Mouse (Mus musculus) lung, embryonic 16.5 days (tissue): Measurements from ENCODE around the gene Cd164l2. TPM values are rescaled to one million over a fixed set of nuclear protein-coding genes. Genes with fewer than 3 reads are reported as not detected.
A peak's percentile ranks its signal among the peaks of the same experiment; 100 is the strongest.

ENCODE experiments used
- ATAC-seq: fragments of 200-750 bp; cut with Nextera tagmentation; 2 replicates; pipeline ENCODE4 v1.8.0; 2017; ENCODE audit warnings: low read depth, mild to moderate bottlenecking, moderate library complexity
- H3K27ac ChIP-seq: fragments of 300-500 bp; sonication (generic); 2 replicates; pipeline ENCODE4 v1.5.1; 2014; ENCODE audit warnings: mild to moderate bottlenecking, control low read depth, low read length
- H3K27me3 ChIP-seq: fragments of 300-500 bp; sonication (generic); 2 replicates; pipeline ENCODE4 v1.6.1; 2014; ENCODE audit warnings: low read depth, low read length, mixed read lengths; ENCODE audit not compliant: control insufficient read depth, insufficient read depth
- H3K36me3 ChIP-seq: fragments of 300-500 bp; sonication (generic); 2 replicates; pipeline ENCODE4 v1.6.1; 2014; ENCODE audit warnings: low read length; ENCODE audit not compliant: control insufficient read depth, insufficient read depth
- H3K4me1 ChIP-seq: fragments of 300-500 bp; sonication (generic); replicated peaks from 2 replicates; pipeline ENCODE4 v1.6.1; 2014; ENCODE audit warnings: low read length, mixed read lengths; ENCODE audit not compliant: control insufficient read depth, insufficient read depth
- H3K4me2 ChIP-seq: fragments of 300-500 bp; sonication (generic); 2 replicates; pipeline ENCODE4 v1.6.1; 2014; ENCODE audit warnings: low read depth, low read length, control low read depth
- H3K4me3 ChIP-seq: fragments of 300-500 bp; sonication (generic); 2 replicates; pipeline ENCODE4 v1.5.1; 2014; ENCODE audit warnings: mild to moderate bottlenecking, low read length, control low read depth
- H3K9ac ChIP-seq: fragments of 300-500 bp; sonication (generic); 2 replicates; pipeline ENCODE4 v1.6.1; 2014; ENCODE audit warnings: low read length, control low read depth
- H3K9me3 ChIP-seq: fragments of 300-500 bp; sonication (generic); 2 replicates; pipeline ENCODE4 v1.6.1; 2016; ENCODE audit warnings: low read length; ENCODE audit not compliant: control insufficient read depth
- WGBS: fragments of 180-500 bp; shearing (Covaris S2); extraction: QIAGEN DNeasy Blood & Tissue Kit; methylation state at CpG from one replicate; pipeline ENCODE4 v1.1.7; 2014; 5-methylcytosine and 5-hydroxymethylcytosine counted together
- polyA plus RNA-seq: library from polyadenylated mRNA; unstranded; fragments of >200 nt; fragmentation: Nextera tagmentation; extraction: Ambion mirVana; gene quantifications from 2 replicates; pipeline ENCODE4 v1.2.1, GENCODE M21; 2015

Cd164l2 gene
- polyA plus RNA-seq, 1 experiment from 2014 or later = 7.7 TPM

- Histone ChIP-seq H3K4me2 (peak overlapping the region; percentile 99), H3K27me3 (peaks cover 4% of the 10 kb centered on the region; the same call in 1 of the 2 replicates), H3K4me1 (peaks cover 18% of the 10 kb centered on the region), H3K9me3 (no peaks in the 10 kb centered on the region), H3K27ac (no peak overlapping the region), H3K9ac (no peak overlapping the region), H3K36me3 (no peaks in the 10 kb centered on the region), H3K4me3 (peak overlapping the region; percentile 66)
- WGBS = 2% methylated on average over 42 of the region's 44 CpGs
- peak; percentile 86 for ATAC-seq
Measured at GRCm38 (mm10) chr4:133212562-133213267, 784 bp downstream of the Cd164l2 start.

GRCm38 (mm10) chr4:133213268-133213590, 1.3 kb downstream of the Cd164l2 start:
- 3% methylated on average over 8 of the region's 9 CpGs for WGBS
- Histone ChIP-seq H3K4me1 (peaks cover 18% of the 10 kb centered on the region), H3K4me3 (peak overlapping the region; percentile 11), H3K36me3 (no peaks in the 10 kb centered on the region), H3K4me2 (peak overlapping the region; percentile 99), H3K9ac (no peak overlapping the region), H3K9me3 (no peaks in the 10 kb centered on the region), H3K27me3 (peaks cover 4% of the 10 kb centered on the region; the same call in 1 of the 2 replicates), H3K27ac (no peak overlapping the region)
- peak; percentile 21 for ATAC-seq

DNA sequence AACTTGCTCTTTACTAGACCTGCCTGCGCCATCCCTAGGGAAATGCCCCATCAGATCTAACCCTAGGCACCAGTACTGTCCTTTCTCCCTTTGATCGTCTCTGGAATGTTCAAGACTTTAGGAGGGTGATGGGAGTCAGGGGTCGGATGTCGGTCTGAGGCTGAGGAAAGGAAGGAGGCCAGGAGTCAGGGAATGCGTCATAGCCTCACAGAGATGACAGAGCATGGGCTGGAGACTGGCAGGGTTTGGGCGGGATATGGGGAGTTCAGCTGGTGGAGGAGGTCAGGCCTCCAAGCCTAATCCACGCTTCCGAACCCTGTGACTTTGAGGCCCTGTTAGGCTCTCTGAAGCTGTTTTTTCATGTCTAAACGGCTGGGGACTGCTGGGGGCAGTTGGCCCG, 1.7 kb downstream of the Cd164l2 start:
- H3K9me3 ChIP-seq = no peaks in the 10 kb centered on the region
- no peak overlapping the region for H3K27ac ChIP-seq
- WGBS = 12% methylated on average over 10 of the region's 10 CpGs
- H3K27me3 ChIP-seq = peaks cover 4% of the 10 kb centered on the region; the same call in 1 of the 2 replicates
- no peak overlapping the region for H3K4me3 ChIP-seq
- H3K9ac ChIP-seq = no peak overlapping the region
- peak overlapping the region; percentile 99 for H3K4me2 ChIP-seq
- no peaks in the 10 kb centered on the region for H3K36me3 ChIP-seq
- no peak for ATAC-seq
- peaks cover 18% of the 10 kb centered on the region for H3K4me1 ChIP-seq

- no peak overlapping the region for H3K4me3 ChIP-seq
- H3K27me3 ChIP-seq = peaks cover 8% of the 10 kb centered on the region; the same call in 1 of the 2 replicates
- no peak overlapping the region for H3K4me2 ChIP-seq
- WGBS = 2% methylated on average over 5 of the region's 5 CpGs
- H3K27ac ChIP-seq = no peak overlapping the region
- H3K4me1 ChIP-seq = peaks cover 11% of the 10 kb centered on the region
- no peaks in the 10 kb centered on the region for H3K9me3 ChIP-seq
- H3K9ac ChIP-seq = no peak overlapping the region
- H3K36me3 ChIP-seq = no peaks in the 10 kb centered on the region
- ATAC-seq = no peak
Measured at GRCm38 (mm10) chr4:133217641-133218040, 5.7 kb downstream of the Cd164l2 start.

DNA sequence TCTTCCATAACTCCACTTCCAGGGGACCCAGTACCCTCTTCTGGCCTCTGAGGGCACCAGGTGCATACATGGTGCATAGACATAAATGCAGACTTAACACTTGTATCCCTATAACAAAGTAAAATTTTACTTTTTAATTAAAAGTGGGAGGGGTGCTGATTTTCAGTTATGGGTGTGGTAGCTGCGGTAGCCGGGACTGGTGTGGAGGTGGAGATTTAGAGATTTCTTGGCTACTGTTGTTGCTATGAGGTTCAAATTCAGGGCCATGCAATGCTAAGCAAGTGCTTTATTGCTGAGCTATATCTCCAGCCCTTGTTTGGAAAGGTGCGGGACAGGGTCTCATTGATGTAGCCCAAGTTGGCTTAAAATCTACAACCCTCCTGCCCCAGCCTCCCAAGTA, 6.8 kb downstream of the Cd164l2 start:
- Histone ChIP-seq H3K9ac (no peak overlapping the region), H3K4me3 (no peak overlapping the region), H3K9me3 (no peaks in the 10 kb centered on the region), H3K36me3 (no peaks in the 10 kb centered on the region), H3K4me1 (peaks cover 2% of the 10 kb centered on the region), H3K4me2 (no peak overlapping the region), H3K27me3 (peaks cover 8% of the 10 kb centered on the region; the same call in 1 of the 2 replicates), H3K27ac (no peak overlapping the region)
- WGBS = 84% methylated on average over 3 of the region's 3 CpGs
- ATAC-seq = no peak

DNA sequence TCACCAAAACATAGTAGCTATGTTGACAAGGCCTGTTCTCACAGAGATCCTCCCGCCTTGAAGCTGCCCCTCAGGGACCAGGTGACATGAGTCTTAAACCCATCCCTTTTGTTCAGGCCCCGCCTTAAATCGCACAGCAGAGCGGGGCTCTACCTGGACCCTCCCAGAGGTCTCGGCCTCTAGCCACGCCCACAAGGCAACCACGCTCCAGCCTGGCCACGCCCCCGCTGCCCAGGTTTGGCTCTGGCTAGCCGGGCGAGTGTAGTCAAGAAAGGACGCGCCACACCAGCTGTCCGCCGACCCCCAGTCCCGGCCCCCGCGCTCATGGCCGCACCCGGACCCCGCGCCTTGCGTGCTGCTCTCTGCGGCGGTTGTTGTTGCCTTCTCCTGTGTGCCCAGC, 8.7 kb downstream of the Cd164l2 start:
- peak; percentile 61; the same call in 1 of the 2 replicates for ATAC-seq
- H3K27ac ChIP-seq = no peak overlapping the region
- H3K36me3 ChIP-seq = no peaks in the 10 kb centered on the region
- H3K4me3 ChIP-seq = peak overlapping the region; percentile 43
- H3K27me3 ChIP-seq = peaks cover 4% of the 10 kb centered on the region; the same call in 1 of the 2 replicates
- WGBS = under 1% methylated on average over 25 of the region's 25 CpGs
- no peaks in the 10 kb centered on the region for H3K9me3 ChIP-seq
- peak overlapping the region; percentile 57; the same call in 1 of the 2 replicates for H3K9ac ChIP-seq
- H3K4me1 ChIP-seq = peaks cover 4% of the 10 kb centered on the region
- peak overlapping the region; percentile 60 for H3K4me2 ChIP-seq

DNA sequence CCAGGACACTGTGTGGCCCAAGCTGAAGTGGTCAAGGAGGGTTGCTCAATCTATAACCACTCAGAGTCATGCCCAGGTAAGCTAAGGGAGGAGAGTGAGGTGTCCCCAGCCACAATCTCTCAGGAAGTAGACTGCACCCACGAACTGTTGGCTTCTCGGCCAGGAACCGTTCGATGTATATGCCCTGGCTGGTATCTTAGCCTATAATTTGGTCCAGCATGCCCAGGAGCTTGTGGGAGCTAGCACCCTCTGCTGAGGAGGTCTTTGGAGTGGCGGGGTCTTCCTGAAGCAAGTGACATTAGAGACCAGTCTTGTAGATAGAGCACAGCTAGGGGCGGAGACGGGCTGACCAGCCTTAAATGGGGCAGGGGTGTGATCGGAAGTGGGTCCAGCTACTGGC, 9.8 kb downstream of the Cd164l2 start:
- peaks cover 4% of the 10 kb centered on the region; the same call in 1 of the 2 replicates for H3K27me3 ChIP-seq
- WGBS = 80% methylated on average over 8 of the region's 8 CpGs

GRCm38 (mm10) chr4:133223875-133224274, 11.9 kb downstream of the Cd164l2 start:
- ATAC-seq = peak; percentile 51
- Histone ChIP-seq H3K4me3 (no peak overlapping the region), H3K27me3 (peaks cover 4% of the 10 kb centered on the region; the same call in 1 of the 2 replicates), H3K27ac (no peak overlapping the region), H3K4me1 (peaks cover 4% of the 10 kb centered on the region), H3K9me3 (no peaks in the 10 kb centered on the region), H3K9ac (peak overlapping the region; percentile 14; the same call in 1 of the 2 replicates), H3K36me3 (no peaks in the 10 kb centered on the region), H3K4me2 (no peak overlapping the region)
- 34% methylated on average over 5 of the region's 5 CpGs for WGBS

More for the DNA sequence above, 9.8 kb downstream of the Cd164l2 start:
- no peaks in the 10 kb centered on the region for H3K36me3 ChIP-seq
- H3K9me3 ChIP-seq = no peaks in the 10 kb centered on the region
- no peak overlapping the region for H3K4me3 ChIP-seq
- H3K27ac ChIP-seq = no peak overlapping the region
- H3K4me1 ChIP-seq = peaks cover 4% of the 10 kb centered on the region
- H3K9ac ChIP-seq = no peak overlapping the region
- ATAC-seq = no peak
- no peak overlapping the region for H3K4me2 ChIP-seq

DNA sequence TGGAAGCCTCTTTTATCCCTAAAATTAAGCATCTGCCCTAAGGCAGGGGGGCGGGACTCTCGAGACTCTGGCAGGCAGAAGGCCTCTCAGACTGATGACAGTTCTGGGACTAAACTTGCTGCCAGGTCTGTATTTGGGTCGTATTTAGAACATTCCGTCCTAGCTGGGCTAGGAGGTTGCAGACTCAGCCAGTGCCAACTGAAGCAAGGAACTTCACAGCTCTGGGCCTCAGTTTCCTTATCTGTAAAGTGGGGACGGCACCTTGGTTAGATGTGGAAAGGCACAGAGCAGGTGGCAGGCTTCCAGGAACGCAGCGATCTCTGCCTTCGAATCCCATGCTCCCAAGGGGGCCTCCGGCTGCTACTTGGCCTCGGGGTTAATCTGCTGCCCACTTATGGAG, 14.1 kb downstream of the Cd164l2 start:
- H3K9ac ChIP-seq = no peak overlapping the region
- no peaks in the 10 kb centered on the region for H3K9me3 ChIP-seq
- WGBS = 68% methylated on average over 10 of the region's 10 CpGs
- no peaks in the 10 kb centered on the region for H3K36me3 ChIP-seq
- H3K27ac ChIP-seq = no peak overlapping the region
- no peak overlapping the region for H3K4me2 ChIP-seq
- peaks cover 4% of the 10 kb centered on the region; the same call in 1 of the 2 replicates for H3K27me3 ChIP-seq
- no peak for ATAC-seq
- H3K4me1 ChIP-seq = peaks cover 4% of the 10 kb centered on the region
- no peak overlapping the region for H3K4me3 ChIP-seq
